Mouse (Mus musculus) erythroid progenitor cell, adult 5-6 weeks (primary cell): ENCODE results near the gene Slamf6. TPM values are rescaled to one million over a fixed set of nuclear protein-coding genes. Genes with fewer than 3 reads are reported as not detected.
"Not testable (repeated sequence)": the region's sequence is repeated elsewhere in the genome, so short reads cannot be mapped to it uniquely, and the experiment has no call there.

Source experiments
- ATAC-seq: replicated peaks from 2 replicates; pipeline ENCODE4 v1.8.0; 2016; ENCODE audit warnings: moderate number of reproducible peaks, mild to moderate bottlenecking, moderate TSS enrichment, inconsistent platforms; ENCODE audit not compliant: poor library complexity, low FRiP score, severe bottlenecking
- total RNA-seq, 2 experiments: library from RNA; stranded (forward) in 1 of 2; stranded (reverse) in 1 of 2; fragments of 150-400 nt in 1 of 2; fragments of 186-747, 209-891 nt in 1 of 2; gene quantifications; 2 replicates each; pipeline versions ENCODE4 v1.2.3 to v1.2.4; 2015 to 2017; ENCODE audit warnings: low replicate concordance in 2 of 2

Slamf6 gene
- total RNA-seq, 2 experiments from 2014 or later = 5.4 to 10.7 TPM

DNA sequence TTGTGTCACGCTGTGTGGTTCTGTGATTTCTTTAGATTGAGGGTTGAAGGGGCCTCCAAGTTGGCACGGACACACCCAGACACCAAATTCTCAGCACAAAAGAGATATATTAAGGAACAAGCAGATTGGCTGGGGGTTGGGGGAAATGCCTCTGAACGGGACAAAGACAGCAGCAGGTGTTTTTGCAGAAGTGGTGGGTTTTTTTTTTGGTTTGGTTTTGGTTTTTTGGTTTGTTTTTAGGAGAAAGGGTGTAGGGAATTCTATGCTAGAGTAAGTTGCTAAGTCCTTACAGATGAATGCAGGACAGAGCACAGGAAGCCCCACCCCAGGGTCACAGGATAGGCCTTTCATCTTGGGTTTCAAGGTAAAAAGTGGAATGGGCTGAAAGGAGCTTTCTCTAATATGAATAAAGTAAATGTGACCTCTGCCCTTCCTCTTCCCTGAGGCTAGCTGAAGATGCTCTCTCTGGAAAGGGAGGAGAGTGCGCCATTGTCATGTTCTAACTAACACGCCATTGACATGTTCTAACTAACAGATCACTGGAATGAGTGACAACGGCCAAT is 31.7 kb downstream of the Slamf6 start:
- no peak for ATAC-seq

DNA sequence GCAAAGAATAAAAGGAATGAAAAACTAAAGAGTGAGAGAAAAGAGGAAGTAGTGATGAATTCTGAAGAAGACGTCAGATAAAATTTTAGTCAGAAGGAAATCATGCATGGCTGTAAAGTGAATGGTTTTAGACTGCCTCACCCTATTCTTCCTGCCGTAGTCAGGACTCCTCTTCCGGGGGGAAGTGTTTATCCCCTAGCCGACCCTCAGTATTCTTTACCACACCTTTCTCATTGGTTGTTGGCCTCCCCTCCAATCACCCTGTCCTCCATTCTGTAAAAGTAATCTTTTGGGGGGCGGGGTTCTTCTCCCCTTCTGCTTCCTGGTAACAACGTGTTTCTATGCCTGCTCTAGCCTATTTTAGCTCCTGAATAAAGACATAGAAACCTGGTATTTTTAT is 37.8 kb downstream of the Slamf6 start:
- ATAC-seq = no peak

DNA sequence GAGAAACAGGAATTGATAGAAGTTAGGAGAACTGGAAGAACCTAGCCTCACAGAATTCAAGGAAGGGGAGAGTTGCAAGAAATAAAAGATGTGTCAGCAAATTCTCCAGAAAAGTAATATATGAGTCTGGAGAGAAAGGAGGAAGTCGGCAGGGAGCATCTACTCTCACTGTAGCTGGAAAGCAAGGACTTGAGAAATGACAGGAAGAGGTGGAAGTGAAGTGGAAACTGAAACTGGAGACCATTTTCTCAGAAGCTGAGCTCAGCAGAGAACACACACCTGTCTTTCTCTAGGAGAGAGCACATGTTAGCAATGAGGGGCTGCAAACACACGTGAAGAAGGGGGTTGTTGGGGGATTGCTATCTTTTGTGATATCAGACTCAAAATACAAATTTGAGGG is 40.1 kb downstream of the Slamf6 start:
- ATAC-seq = no peak

DNA sequence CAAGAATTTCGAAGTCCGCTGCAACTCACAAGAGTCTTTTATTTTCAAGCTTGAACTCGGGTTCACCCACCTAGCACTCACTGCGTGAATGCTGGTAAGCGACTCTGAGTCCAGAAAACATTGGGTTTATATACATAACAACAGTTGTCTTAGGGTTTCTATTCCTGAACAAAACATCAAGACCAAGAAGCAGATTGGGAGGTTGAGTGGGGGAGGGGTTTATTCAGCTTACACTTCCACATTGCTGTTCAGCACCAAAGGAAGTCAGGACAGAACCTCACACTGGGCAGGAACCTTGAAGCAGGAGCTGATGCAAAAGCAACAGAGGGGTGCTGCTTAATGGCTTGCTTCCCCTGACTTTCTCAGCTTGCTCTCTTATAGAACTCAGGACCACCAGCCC is 43.4 kb downstream of the Slamf6 start:
- no peak for ATAC-seq

DNA sequence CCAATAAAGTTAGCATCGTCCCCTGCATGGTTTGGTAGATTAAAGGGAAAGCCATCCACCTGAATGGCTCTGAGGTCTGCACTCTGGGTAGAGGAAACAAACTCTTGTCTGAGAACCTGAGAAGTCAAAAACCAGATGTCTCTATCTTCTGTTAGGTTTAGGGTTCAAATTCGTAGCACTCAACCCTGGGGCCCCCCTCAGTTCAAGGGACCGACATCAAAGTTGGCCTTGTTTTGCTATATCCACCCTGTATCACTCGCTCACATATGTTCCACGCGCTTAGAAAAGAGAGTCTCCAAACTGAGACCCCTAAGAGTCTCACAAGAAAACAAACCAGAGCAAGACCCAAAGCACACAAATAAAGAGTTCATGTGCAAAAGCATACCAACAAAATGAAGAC is 44.4 kb downstream of the Slamf6 start:
- ATAC-seq = no peak

DNA sequence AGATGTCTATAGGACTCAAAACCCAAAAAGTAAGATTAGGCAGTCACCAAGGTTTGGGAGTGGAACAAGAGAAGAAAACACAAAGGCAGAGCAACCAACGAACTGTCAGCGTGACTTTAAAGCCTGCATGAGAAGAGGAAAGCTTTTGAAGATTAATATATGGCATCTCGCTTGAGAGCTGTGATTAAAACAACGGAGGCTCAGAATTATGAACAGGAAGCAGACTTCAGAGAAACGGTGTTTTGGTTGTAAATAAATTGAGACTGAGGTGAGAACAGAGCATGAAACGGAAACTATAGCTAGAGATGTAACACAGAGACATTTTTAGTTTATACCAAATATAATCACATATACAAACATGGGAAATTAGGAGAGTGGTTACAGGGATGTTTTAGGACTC is 46.3 kb downstream of the Slamf6 start:
- no peak for ATAC-seq

DNA sequence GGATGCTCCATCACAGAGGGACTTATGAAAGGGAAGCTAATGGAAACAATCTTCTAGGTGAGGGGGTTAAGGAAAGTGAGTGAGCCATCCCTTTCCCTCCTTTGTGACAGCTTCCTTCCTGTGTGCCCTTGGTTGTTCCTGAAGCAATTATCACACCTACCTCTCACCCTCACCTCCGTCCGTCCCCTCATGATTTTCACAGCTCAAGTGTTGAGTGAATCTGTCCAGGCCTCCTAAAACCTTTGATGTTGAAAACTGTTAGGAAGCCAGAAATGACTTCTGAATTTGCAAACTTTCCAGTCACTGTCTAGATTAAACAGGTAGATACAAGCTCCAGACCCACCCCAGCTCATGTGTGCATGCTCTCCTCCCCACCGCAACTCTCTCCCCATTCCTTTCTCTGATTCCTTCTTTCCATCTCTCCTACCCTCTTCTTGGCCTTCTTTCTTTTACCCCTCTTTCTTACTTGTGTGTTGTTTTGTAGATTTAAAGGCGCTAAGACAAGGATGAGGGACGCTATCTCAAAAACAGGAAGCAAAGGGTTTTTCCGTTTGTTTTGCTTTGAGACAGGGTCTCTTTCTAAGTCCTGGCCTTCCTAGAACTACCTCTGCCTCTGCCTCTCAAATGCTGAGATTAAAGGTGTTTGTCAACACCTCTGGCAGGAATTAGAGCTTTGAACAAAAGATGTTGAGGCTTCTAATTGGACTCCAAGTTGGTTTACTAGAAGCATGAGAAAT is 48.9 kb downstream of the Slamf6 start:
- ATAC-seq = no peak

DNA sequence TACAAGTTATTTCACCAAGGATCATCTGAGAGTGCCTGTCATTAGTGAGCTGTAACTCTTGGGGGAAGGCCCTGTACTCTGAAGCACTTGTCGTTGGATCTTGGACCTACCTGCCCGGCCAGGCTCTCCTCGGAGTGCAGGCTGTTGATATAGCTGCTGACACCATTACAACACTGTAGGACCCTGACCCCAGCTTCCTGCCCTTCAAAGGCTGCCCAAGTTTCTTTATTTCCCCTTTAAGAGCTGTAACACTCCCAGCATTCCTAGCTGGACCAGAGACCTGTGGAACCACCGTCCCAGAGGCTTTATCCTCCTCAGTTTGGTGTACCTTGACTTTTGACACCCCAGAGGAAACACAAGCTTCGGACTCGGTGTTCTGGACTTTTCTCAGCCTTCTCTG is 51.9 kb downstream of the Slamf6 start:
- ATAC-seq = no peak

DNA sequence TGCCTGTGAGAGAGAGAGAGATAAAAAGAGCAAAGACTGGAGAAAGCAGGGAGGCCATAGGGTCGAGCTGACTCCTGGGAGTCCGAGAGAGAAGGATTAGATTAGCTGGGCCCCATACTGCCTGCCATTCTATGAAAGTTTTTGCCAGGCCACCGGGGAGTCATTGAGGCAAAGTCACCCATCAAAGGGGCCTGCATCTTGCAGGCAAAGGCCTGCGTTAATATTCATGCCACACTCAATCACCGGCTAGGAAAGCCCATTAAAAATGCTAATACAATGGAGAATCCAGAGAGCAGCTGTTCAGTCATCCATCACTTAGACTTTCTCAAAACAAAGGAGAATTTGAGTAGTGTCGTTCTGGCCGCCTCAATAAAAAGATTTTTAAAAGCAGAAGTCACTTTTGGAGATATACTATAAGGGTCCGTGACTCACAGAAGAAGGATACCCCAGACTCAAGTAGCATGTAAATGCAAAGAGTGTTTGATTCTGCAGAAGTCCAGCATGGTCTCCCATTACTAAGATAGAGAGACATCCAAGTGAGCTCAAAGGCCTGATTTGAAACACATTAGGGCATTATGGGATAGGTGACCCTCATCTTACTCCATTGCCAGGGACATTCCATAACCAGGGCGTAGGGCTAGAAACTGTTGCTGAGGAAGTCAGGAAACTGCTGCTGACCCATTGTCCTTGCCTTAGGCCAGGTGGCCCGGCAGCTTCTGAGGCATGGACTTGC is 53.7 kb downstream of the Slamf6 start:
- ATAC-seq = no peak

DNA sequence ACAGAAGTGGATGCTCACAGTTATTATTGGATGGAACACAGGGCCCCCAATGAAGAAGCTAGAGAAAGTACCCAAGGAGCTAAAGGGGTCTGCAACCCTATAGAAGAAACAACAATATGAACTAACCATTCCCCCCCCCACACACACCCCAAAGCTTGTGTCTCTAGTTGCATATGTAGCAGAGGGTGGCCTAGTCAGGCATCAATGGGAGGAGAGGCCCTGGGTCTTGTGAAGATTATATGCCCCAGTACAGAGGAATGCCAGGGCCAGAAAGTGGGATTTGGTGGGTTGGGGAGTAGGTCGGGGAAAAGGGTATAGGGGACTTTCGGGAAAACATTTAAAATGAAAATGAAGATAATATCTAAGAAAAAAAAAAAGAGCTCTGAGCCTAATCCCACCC is 57.0 kb downstream of the Slamf6 start:
- ATAC-seq = not testable (repeated sequence)

DNA sequence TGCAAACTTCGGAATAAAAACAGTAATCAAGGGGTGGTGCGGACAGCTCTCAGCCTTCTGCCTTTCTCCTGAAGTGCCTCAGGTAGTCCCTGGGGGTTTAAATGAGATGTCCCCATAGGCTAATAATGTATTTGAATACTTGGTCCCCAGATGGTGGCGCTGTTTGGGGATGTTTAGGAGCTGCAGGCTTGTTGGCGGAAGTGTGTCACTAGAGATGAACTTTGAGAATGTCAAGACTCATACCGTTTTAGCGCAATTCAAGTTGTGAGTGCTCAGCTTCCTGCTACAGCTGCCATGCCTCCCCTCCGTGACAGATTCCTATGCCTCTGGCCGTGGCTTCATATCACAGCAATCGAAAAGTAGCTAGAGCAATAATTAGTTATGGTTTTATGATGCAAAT is 58.1 kb downstream of the Slamf6 start:
- no peak for ATAC-seq

DNA sequence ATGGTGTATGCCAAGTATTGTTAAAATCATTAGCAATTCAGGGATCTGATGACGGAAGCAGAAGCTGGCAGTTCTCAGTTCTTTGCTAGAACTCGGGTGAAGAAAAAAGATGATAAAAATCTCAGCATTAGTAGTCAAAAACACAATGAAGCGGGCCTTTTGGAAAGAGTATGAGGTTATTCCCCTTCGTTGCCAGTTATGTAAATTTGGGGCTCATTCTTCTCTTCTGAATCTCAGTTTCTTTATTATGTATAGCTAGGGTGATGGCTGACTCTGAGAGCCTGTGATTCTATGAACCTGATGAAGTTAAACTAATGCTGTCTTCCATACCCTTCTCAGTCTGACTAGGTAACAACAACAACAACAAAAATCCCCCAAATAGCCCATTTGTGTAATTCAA is 58.5 kb downstream of the Slamf6 start:
- no peak for ATAC-seq

DNA sequence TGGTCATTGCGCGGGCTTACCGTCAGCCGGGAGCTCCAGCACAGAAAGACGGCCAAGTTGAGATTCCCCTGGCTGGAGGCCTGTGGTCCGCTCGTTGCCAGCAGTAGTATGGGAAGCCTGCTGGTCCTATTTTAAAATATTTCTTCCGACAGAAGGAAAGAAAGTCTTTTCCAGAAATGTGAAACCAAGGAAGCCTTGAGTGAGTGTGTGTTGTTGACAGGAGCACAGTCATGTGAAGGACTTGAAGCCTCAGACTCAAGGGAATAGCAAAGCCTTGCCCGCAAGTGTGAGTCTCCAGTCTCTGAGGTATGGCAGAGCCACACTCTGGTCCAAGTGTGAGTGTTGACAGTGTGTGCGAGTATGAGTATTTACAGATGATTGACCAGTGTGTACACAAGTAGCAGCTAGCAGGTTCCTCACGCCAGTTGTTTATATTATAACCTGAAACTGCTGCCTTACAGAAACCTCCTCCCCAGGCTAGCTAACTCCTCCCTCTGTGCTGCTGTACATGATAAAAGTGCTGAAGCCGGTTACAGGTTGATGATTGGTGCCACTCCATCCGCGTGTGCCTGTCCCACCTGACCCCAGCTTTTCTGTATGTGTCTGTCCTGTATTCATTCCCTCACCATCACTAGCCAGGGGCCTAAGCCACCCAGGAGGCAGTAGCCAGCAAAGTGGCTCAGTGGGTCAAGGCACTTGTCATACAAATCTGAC is 59.7 kb downstream of the Slamf6 start:
- ATAC-seq = no peak

DNA sequence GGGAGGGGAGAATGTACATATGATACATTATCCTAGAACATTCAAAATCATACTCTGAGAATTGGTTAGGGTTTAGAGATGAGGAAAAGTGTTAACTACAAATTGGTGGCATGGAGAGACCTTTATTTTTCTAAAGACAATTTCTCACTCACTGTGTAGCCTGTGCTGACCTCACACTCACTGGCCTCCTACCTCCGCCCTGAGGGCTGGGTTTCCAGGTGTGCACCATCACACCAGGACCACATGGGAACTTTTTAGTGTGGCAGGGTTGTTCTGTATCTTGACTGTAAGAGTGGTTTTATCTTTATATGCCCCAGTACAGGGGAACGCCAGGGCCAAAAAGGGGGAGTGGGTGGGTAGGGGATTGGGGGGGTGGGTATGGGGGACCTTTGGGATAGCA is 60.6 kb downstream of the Slamf6 start:
- ATAC-seq = no peak

DNA sequence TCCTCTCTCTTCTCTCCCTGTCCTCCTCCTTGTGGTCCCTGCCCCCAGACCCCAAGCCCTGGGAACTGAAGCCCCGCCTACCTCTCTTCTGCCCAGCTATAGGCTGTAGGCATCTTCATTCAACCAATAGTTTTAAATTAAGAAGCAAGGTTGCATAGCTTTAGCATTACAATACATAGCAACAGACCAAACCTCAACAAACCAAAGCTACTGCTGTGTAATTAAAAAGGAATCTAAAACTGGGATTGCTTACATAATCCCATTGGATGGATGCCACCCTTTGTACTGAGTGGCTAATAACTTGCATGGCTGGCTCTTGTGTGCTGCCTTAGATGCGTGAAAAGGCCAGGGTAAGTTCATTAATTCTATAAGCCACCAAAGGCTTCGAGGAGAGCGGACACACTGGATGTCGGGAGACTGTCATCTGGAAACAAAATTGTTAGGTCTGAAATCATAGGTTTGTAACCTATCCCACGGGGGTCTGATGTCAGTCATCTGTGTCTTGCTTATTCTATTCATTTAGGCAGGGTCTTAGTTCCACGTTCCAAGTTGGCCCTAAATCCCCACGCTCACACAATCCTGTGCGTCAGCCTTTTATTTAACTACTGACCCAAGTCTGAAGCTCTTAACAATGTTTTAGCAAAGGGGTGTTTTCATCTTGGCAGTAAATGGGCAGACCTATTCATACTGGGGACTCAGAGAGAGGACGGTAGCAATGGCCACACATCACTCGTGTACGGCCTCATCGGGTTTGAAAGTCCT is 62.8 kb downstream of the Slamf6 start:
- ATAC-seq = no peak

DNA sequence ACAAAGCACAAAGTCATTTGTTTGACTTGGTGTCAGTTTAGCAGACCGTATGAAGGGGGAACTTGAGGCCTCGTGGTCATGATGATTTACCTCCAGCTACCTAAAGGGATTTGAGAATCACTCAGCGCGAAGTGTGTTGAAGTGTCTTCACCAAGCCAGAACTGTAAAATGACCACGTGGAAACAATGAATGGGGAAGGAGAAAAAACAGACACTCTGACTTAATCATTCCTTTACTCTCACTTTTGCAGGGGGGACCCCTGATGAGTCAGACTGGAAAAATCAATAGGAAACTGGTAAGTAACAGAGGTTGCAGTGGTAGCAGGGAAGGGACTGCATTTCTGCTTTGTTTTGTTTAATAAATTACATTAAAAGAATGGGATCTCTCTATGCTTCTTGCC is 64.9 kb downstream of the Slamf6 start:
- no peak for ATAC-seq

DNA sequence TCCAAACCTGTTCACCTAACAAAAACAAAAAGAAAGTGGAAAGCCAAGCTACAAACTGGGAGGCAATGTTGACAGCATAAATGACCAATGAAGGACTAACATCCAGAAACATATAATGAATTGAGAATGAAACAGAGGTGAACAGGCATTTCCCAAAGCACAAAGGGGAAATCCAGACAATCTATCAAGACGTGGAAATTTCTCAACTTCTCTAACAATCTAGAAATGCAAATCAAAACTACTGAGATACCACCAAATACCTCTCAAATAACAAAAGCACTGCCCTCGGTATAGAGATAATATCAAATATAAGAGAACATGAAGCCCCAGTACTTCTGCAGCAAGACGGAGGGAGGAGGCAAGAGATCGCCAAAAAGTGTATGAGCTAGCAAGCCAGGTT is 65.4 kb downstream of the Slamf6 start:
- no peak for ATAC-seq

DNA sequence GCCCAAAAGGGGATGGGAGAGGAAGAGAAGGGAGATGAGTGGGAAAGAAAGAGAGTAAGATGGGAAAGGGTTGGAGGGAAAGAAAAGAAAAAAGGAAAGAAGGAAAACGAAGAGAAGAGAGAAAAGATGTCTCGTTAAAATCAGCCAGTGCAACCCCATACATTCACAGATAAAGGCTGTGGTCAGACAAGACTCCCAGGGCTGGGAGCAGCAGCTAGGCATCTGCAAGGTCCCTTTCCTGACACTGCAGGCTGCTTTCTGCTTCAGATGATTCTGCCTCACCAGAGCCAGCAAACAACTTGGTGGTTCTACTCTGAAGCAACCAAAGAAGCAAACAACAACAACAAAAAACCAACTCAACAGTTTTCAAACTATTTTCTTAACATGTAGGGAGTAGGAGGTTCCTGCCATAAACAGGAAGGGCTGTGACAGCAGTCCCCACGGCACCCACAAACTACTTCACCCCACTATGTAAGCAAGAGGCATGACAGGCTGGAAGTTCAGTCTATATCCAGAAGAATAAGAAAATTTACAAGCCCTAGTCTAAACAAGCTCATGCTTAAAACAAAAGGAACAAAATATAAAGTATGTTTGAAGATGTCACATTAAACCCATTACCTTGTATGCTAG is 66.2 kb downstream of the Slamf6 start:
- ATAC-seq = no peak

DNA sequence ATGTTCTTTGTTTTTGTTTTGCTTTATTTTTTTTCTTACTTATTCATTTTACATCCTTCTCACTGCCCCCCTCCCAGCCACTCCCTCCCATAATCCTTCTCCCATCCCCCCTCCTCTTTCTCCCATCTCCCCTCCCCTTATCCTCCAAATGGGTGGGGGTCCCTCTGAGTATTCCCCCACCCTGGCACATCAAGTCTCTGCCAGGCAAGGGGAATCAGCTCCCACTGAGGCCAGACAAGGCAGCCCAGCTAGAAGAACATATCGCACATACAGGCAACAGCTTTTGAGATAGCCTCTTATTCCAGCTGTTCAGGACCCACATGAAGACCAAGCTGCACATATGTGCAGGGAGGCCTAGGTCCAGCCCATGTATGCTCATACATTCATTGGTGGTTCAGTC is 66.8 kb downstream of the Slamf6 start:
- ATAC-seq = no peak

DNA sequence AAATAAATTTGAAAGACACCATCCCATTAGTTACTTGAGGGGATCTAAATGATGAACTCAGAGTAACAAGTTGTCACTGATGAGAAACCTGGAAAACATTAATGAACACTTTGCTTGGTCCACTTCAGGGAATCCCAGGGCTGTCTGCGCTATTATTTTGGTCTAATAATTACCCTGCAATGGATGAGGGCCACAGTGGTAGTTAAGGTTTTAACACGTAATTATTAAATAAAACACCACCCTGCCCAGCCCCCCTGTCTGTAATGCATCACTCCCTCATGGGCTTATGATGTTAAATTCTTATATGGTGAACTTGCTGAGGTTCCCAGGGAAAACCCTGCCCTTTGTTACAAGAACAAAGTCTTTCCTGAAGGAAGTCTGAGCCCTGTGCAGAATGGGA is 74.6 kb downstream of the Slamf6 start:
- ATAC-seq = no peak
